In the genomic region with DNA sequence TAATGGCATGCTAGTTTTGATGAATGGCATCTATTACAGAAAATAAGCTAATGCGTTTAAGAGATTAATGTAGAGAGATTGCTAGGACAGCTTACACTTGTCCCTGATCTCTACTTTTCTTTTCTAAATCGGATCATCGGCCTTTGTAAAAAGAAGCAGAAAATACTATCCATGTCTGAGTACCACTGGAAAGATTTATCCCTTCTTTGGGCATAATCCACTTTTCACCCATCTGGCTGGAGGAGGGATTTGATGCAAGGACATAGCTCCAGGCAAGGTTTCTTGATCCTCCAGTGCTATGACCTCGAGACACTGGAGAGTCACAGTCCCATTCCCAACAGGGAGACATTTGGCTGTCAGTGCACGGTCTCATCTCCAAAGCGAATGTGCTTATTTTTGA, we compare ENCODE assay signal across 10 mouse cellular contexts.
"Had no signal": no experiment of that assay in that cellular context is flagged by ENCODE, and none has a peak within 500 bp of the region (broad histone marks: within the 10 kb centered on the region; RNA-seq: fewer than 3 reads in every experiment).

No protein-coding gene starts in this region.

- DNase-seq: kidney, adult 2 months; kidney, postnatal 25 days; layer of hippocampus, adult 9-11 months; liver; liver, embryonic 13.5 days; lung, adult 2 months; lung, postnatal 14 days; lung, postnatal 4 days; thymus, adult 2 months; thymus, postnatal 14 days had no signal
